Mouse (Mus musculus) midbrain, postnatal 0 days (tissue): ENCODE data around the gene Rpl23. TPM values are rescaled to one million over a fixed set of nuclear protein-coding genes. Genes with fewer than 3 reads are reported as not detected.

Experiments
- ATAC-seq: fragments of 200-750 bp; cut with Nextera tagmentation; 2 replicates; pipeline ENCODE4 v1.8.0; 2017; ENCODE audit warnings: moderate number of reproducible peaks, mild to moderate bottlenecking, moderate TSS enrichment, moderate library complexity; ENCODE audit not compliant: low FRiP score
- DNase-seq: peaks from one replicate; pipeline ENCODE4 v3.0.0-alpha.2; 2015; ENCODE audit warnings: low spot score
- H3K27ac ChIP-seq: fragments of 300-500 bp; sonication (generic); 2 replicates; pipeline ENCODE4 v1.5.1; 2014; ENCODE audit warnings: low read depth, mild to moderate bottlenecking, low read length, mixed read lengths
- H3K27me3 ChIP-seq: fragments of 300-500 bp; sonication (generic); 2 replicates; pipeline ENCODE4 v1.6.1; 2014; ENCODE audit warnings: low read length, control low read depth, mixed read lengths; ENCODE audit not compliant: insufficient read depth
- H3K36me3 ChIP-seq: fragments of 300-500 bp; sonication (generic); 2 replicates; pipeline ENCODE4 v1.6.1; 2014; ENCODE audit warnings: low read length, control low read depth, mixed read lengths; ENCODE audit not compliant: insufficient read depth
- H3K4me1 ChIP-seq: fragments of 300-500 bp; sonication (generic); 2 replicates; pipeline ENCODE4 v1.6.1; 2014; ENCODE audit warnings: mild to moderate bottlenecking, control low read depth, antibody characterized with exemption, low read length, mixed read lengths; ENCODE audit not compliant: insufficient read depth
- H3K4me2 ChIP-seq: fragments of 300-500 bp; sonication (generic); 2 replicates; pipeline ENCODE4 v1.6.1; 2014; ENCODE audit warnings: low read depth, mild to moderate bottlenecking, low read length, mixed read lengths; ENCODE audit not compliant: poor library complexity, severe bottlenecking
- H3K4me3 ChIP-seq: fragments of 300-500 bp; sonication (generic); 2 replicates; pipeline ENCODE4 v1.5.1; 2014; ENCODE audit warnings: low read depth, mild to moderate bottlenecking, low read length, moderate library complexity
- H3K9ac ChIP-seq: fragments of 300-500 bp; sonication (generic); replicated peaks from 2 replicates; pipeline ENCODE4 v1.6.1; 2014; ENCODE audit warnings: mild to moderate bottlenecking, low read length, moderate library complexity, mixed read lengths; ENCODE audit not compliant: poor library complexity, severe bottlenecking
- H3K9me3 ChIP-seq: fragments of 300-500 bp; sonication (generic); 2 replicates; pipeline ENCODE4 v1.6.1; 2016; ENCODE audit warnings: low read length, control low read depth
- CTCF ChIP-seq: IDR thresholded peaks from 2 replicates; pipeline ENCODE4 v1.5.1; 2016; ENCODE audit warnings: antibody characterized with exemption, mild to moderate bottlenecking
- WGBS: fragments of 180-500 bp; shearing (Covaris S2); extraction: QIAGEN DNeasy Blood & Tissue Kit; methylation state at CpG from one replicate; pipeline ENCODE4 v1.1.7; 2014; 5-methylcytosine and 5-hydroxymethylcytosine counted together
- polyA plus RNA-seq: library from polyadenylated mRNA; unstranded; fragments of >200 nt; fragmentation: Nextera tagmentation; extraction: Ambion mirVana; gene quantifications from 2 replicates; pipeline ENCODE4 v1.2.1, GENCODE M21; 2015
- total RNA-seq: library from RNA; depleted of rRNA; stranded (reverse); fragments of >200 nt; gene quantifications from 2 replicates; pipeline ENCODE4 v1.2.3, GENCODE M21; 2014

Rpl23 gene
- total and polyA plus RNA-seq, 2 experiments from 2014 or later, result 177 to 329 TPM

DNA sequence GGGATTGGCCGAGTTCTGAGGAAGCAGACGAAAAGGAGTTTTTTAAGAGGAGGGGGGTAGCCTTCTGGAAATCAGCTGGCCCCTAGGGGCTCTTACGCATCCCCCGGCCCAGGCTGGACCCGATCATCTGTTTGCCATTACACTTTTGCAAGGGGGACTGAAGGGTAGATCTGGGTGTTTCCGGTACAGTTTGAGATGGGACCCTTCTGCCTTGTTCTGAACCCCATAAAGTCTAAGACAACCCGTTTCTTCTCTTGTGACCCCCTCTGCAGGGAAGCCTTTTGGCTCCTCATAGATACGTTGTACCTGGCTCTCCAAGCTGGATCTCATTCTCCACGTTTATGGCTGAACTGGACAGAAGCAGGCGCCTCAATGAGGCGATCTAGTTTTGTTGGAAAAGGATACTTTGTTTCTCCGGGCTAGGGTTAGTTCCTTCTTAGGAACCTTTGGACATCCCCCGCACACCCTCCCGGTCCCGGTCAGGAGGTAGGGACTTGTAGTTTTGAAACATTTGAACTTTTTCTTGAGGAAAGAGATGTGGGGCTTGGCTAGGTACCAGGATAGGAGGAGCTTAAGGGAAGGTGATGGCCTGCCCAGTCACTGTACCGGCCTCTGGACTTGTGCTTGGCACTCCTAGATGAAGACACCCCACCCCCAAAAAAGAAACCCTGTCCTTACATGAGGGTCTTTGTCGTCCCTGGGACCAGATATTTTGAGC, 18.6 kb upstream of the Rpl23 start:
- Histone ChIP-seq H3K27me3 (no peaks in the 10 kb centered on the region), H3K27ac (peak overlapping the region; percentile 95), H3K9ac (peak overlapping the region; percentile 85), H3K4me2 (peak overlapping the region; percentile 71), H3K4me1 (peaks cover 24% of the 10 kb centered on the region), H3K9me3 (no peaks in the 10 kb centered on the region), H3K4me3 (peak overlapping the region; percentile 89), H3K36me3 (no peaks in the 10 kb centered on the region)
- ATAC-seq (no peak), DNase-seq (no peak)
- 5% methylated on average over 17 of the region's 17 CpGs for WGBS
- TF ChIP-seq CTCF, result no peak

DNA sequence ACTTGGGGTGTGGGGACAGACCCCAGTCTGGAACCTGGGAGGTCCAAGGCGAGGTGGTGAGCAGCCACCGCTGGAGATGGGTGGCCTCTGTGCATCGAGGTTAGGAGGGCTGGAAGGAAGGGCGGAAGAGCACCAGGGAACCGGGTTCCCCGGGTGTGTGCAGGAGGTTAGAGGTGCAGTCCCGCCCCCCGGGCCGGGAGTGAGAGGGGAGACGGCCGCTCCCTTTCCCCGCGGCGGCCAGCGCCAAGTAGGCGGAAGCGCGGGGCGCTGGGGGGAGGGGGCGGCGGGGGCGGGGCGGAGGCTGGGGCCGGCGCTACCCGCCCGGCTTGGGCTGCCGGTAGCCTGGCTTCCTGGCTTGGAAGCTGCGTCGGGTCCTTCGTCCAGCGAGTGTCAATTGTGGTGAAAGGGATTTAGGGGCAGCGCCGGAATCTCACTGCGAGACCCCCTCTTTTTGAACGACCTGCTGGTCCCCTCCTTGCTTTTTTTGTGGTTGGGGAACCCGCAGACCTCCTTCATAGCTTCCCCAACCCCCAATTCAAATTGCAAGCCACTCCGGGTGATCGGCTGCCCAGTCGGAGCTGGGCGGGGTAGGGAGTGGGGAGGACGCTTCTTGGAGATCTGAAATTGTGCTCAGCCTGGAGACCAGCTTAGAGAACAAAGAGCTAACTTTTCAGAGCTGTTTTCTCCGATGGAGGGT, 17.9 kb upstream of the Rpl23 start:
- 2% methylated on average over 32 of the region's 43 CpGs for WGBS
- peak overlapping the region; percentile 85 for H3K9ac ChIP-seq
- TF ChIP-seq CTCF, result no peak
- no peaks in the 10 kb centered on the region for H3K9me3 ChIP-seq
- H3K4me3 ChIP-seq, result peak overlapping the region; percentile 89
- H3K27ac ChIP-seq, result peak overlapping the region; percentile 95
- peaks cover 17% of the 10 kb centered on the region for H3K4me1 ChIP-seq
- peak overlapping the region; percentile 71 for H3K4me2 ChIP-seq
- no peak for DNase-seq
- no peaks in the 10 kb centered on the region for H3K27me3 ChIP-seq
- no peaks in the 10 kb centered on the region for H3K36me3 ChIP-seq
- ATAC-seq, result peak; percentile 57

- DNase-seq (peak; percentile 91), ATAC-seq (peak; percentile 86)
These were observed 17.1 kb upstream of the Rpl23 start for GRCm38 (mm10) chr11:97799146-97799993.

GRCm38 (mm10) chr11:97798782-97799145, 16.5 kb upstream of the Rpl23 start, which contains the start of gene Lasp1:
Gene Lasp1 (plus strand): TSS chr11:97799000.
- no peaks in the 10 kb centered on the region for H3K36me3 ChIP-seq
- no peaks in the 10 kb centered on the region for H3K27me3 ChIP-seq
- peaks cover 10% of the 10 kb centered on the region for H3K4me1 ChIP-seq
- H3K4me3 ChIP-seq, result peak within 1 kb of the TSS; percentile 89
- peak within 1 kb of the TSS; percentile 85 for H3K9ac ChIP-seq
- TF ChIP-seq CTCF, result no peak
- WGBS, result under 1% methylated on average over 11 of the region's 11 CpGs
- peak within 1 kb of the TSS; percentile 95 for H3K27ac ChIP-seq
- DNase-seq (peak; percentile 91), ATAC-seq (peak; percentile 67)
- peak within 1 kb of the TSS; percentile 71 for H3K4me2 ChIP-seq
- no peaks in the 10 kb centered on the region for H3K9me3 ChIP-seq

More at GRCm38 (mm10) chr11:97799146-97799993, 17.1 kb upstream of the Rpl23 start:
- Histone ChIP-seq H3K9ac (peak overlapping the region; percentile 85), H3K4me1 (peaks cover 10% of the 10 kb centered on the region), H3K4me2 (peak overlapping the region; percentile 71), H3K9me3 (no peaks in the 10 kb centered on the region), H3K36me3 (no peaks in the 10 kb centered on the region), H3K4me3 (peak overlapping the region; percentile 89), H3K27me3 (no peaks in the 10 kb centered on the region), H3K27ac (peak overlapping the region; percentile 95)
- no peak for TF ChIP-seq CTCF
- WGBS, result under 1% methylated on average over 63 of the region's 71 CpGs

DNA sequence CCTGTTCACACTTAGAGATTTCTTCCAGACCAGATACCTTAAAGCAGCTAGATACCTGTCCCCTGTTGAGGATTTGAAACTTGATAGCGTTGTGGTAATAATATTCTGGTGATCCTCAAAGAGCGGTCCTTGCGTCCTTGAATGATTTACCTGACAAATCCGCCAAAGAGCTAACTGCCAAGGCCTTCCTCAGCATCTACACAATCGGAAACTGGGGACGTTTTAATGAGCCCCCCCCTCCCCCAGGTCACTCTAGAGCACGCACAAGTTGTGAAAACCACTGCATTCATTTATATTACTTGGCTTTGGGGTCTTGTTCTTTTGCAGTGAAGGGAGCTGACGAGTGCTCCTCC, 15.8 kb upstream of the Rpl23 start:
- 29% methylated on average over 8 of the region's 8 CpGs for WGBS
- H3K9ac ChIP-seq, result no peak overlapping the region
- peak overlapping the region; percentile 95; the same call in 1 of the 2 replicates for H3K27ac ChIP-seq
- peak overlapping the region; percentile 89 for H3K4me3 ChIP-seq
- DNase-seq (no peak), ATAC-seq (no peak)
- peak overlapping the region; percentile 71 for H3K4me2 ChIP-seq
- no peaks in the 10 kb centered on the region for H3K9me3 ChIP-seq
- peaks cover 10% of the 10 kb centered on the region for H3K4me1 ChIP-seq
- no peaks in the 10 kb centered on the region for H3K27me3 ChIP-seq
- TF ChIP-seq CTCF, result no peak
- no peaks in the 10 kb centered on the region for H3K36me3 ChIP-seq
